In genomic region chr19:60226845-60227235, GRCm38 (mm10) we compare ENCODE assay signal across 8 mouse cellular contexts. TPM values are rescaled to one million over a fixed set of nuclear protein-coding genes. Genes with fewer than 3 reads are reported as not detected.
A peak's percentile ranks its signal among the peaks of the same experiment; 100 is the strongest.
DNase-seq lines count a peak whose midpoint lies in the region; ATAC-seq and TF ChIP-seq lines count a peak whose summit lies in the region.

No protein-coding gene starts in this region.

- no peak overlapping the region for H3K9ac ChIP-seq in neural tube, embryonic 11.5 days (ENCODE audit: low read length)
- no peak overlapping the region; the same call in 1 of the 2 replicates for H3K9ac ChIP-seq in kidney, postnatal 0 days (ENCODE audit: low read depth, low read length)
- H3K9ac ChIP-seq in neural tube, embryonic 15.5 days (replicated peaks), result no peak overlapping the region

- H3K4me1 ChIP-seq in neural tube, embryonic 11.5 days (ENCODE audit: control insufficient read depth, insufficient read depth, low read length), result peaks cover 8% of the 10 kb centered on the region; the same call in 1 of the 2 replicates
- peaks cover 5% of the 10 kb centered on the region; the same call in 1 of the 2 replicates for H3K4me1 ChIP-seq in kidney, postnatal 0 days (replicated peaks; ENCODE audit: insufficient read depth, low read length)
- peaks cover 15% of the 10 kb centered on the region for H3K4me1 ChIP-seq in neural tube, embryonic 15.5 days

- no peaks in the 10 kb centered on the region for H3K27me3 ChIP-seq in neural tube, embryonic 11.5 days (ENCODE audit: control insufficient read depth, insufficient read depth, low read length)
- H3K27me3 ChIP-seq in kidney, postnatal 0 days (ENCODE audit: insufficient read depth, low read length), result no peaks in the 10 kb centered on the region
- H3K27me3 ChIP-seq in neural tube, embryonic 15.5 days (replicated peaks), result no peaks in the 10 kb centered on the region

- DNase-seq in cerebellum, adult 8-10 months, result no peak
- no peak for DNase-seq in neural tube, embryonic 11.5 days (ENCODE audit: low spot score)
- DNase-seq in neural tube, embryonic 10.5 days (ENCODE audit: extremely low spot score, low spot score), result no peak
- DNase-seq in kidney, postnatal 0 days (ENCODE audit: low spot score), result no peak
- no peak for DNase-seq in left cerebral cortex, adult 11 months (ENCODE audit: low spot score)
- DNase-seq in c-Kit-positive CD71-positive TER-119-positive erythroid progenitor cells, embryonic 14.5 days (ENCODE audit: low spot score), result no peak

- H3K9me3 ChIP-seq in neural tube, embryonic 11.5 days (ENCODE audit: control insufficient read depth, low read length), result no peaks in the 10 kb centered on the region
- H3K9me3 ChIP-seq in kidney, postnatal 0 days (replicated peaks; ENCODE audit: low read length), result no peaks in the 10 kb centered on the region
- H3K9me3 ChIP-seq in neural tube, embryonic 15.5 days (replicated peaks), result no peaks in the 10 kb centered on the region

- 56% methylated on average over 8 of the region's 8 CpGs for WGBS in neural tube, embryonic 11.5 days
- 62% methylated on average over 8 of the region's 8 CpGs for WGBS in kidney, postnatal 0 days
- 50% methylated on average over 8 of the region's 8 CpGs for WGBS in neural tube, embryonic 15.5 days

- H3K4me3 ChIP-seq in neural tube, embryonic 11.5 days (ENCODE audit: low read depth, low read length), result peak overlapping the region; percentile 82
- H3K4me3 ChIP-seq in kidney, postnatal 0 days (replicated peaks; ENCODE audit: low read depth, low read length), result peak overlapping the region; percentile 89
- peak overlapping the region; percentile 76 for H3K4me3 ChIP-seq in neural tube, embryonic 15.5 days (replicated peaks)

- H3K36me3 ChIP-seq in neural tube, embryonic 11.5 days (ENCODE audit: control insufficient read depth, insufficient read depth, low read length), result no peaks in the 10 kb centered on the region
- no peaks in the 10 kb centered on the region for H3K36me3 ChIP-seq in kidney, postnatal 0 days (ENCODE audit: insufficient read depth, low read length)
- no peaks in the 10 kb centered on the region for H3K36me3 ChIP-seq in neural tube, embryonic 15.5 days

- peak; percentile 26 for ATAC-seq in cerebellum, adult (ENCODE audit: insufficient number of reproducible peaks, low FRiP score, low TSS enrichment)
- peak; percentile 13; the same call in 1 of the 2 replicates for ATAC-seq in neural tube, embryonic 11.5 days (ENCODE audit: insufficient read depth, low FRiP score, low TSS enrichment)
- no peak for ATAC-seq in kidney, postnatal 0 days (replicated peaks; ENCODE audit: low FRiP score, low read depth)
- ATAC-seq in neural tube, embryonic 15.5 days (ENCODE audit: low FRiP score), result peak; percentile 33; the same call in 1 of the 2 replicates

- no peak overlapping the region for H3K27ac ChIP-seq in neural tube, embryonic 11.5 days (ENCODE audit: low read depth, low read length)
- H3K27ac ChIP-seq in kidney, postnatal 0 days, result no peak overlapping the region
- peak overlapping the region; percentile 42; the same call in 1 of the 2 replicates for H3K27ac ChIP-seq in neural tube, embryonic 15.5 days (replicated peaks)

- no peak for TF ChIP-seq CTCF in kidney, postnatal 0 days (IDR thresholded peaks at IDR 0.05; ENCODE audit: low read depth)

- peak overlapping the region; percentile 19 for H3K4me2 ChIP-seq in neural tube, embryonic 11.5 days (ENCODE audit: low read depth)
- peak overlapping the region; percentile 63 for H3K4me2 ChIP-seq in kidney, postnatal 0 days (ENCODE audit: low read length)
- H3K4me2 ChIP-seq in neural tube, embryonic 15.5 days, result peak overlapping the region; percentile 61

RNA-seq across cellular contexts. Expression of gene Fam204a, which starts 0.3 kb away (rescaled TPM):
- polyA plus RNA-seq in neural tube, embryonic 11.5 days (2014; fragmentation: Nextera tagmentation; extraction: Ambion mirVana), result 74.9 and 82.6 TPM in 2 replicates
- 64.3 and 71.7 TPM in 2 replicates for polyA plus RNA-seq in kidney, postnatal 0 days (2015; fragmentation: Nextera tagmentation; extraction: Ambion mirVana)
- polyA plus RNA-seq in neural tube, embryonic 15.5 days (2015; fragmentation: Nextera tagmentation; extraction: Ambion mirVana), result 53.8 and 62.5 TPM in 2 replicates
